Mouse (Mus musculus) limb, embryonic 15.5 days (tissue): ENCODE data around the gene Tsga10. TPM values are rescaled to one million over a fixed set of nuclear protein-coding genes. Genes with fewer than 3 reads are reported as not detected.
"Not testable (repeated sequence)": the region's sequence is repeated elsewhere in the genome, so short reads cannot be mapped to it uniquely, and the experiment has no call there.

Experiments
- ATAC-seq: fragments of 200-750 bp; cut with Nextera tagmentation; 2 replicates; pipeline ENCODE4 v1.8.0; 2017; ENCODE audit warnings: low read depth, moderate TSS enrichment; ENCODE audit not compliant: insufficient number of reproducible peaks, low FRiP score, low TSS enrichment
- H3K27ac ChIP-seq: fragments of 300-500 bp; sonication (generic); 2 replicates; pipeline ENCODE4 v1.5.1; 2015; ENCODE audit warnings: moderate library complexity, mild to moderate bottlenecking, inconsistent platforms
- H3K27me3 ChIP-seq: fragments of 300-500 bp; sonication (generic); 2 replicates; pipeline ENCODE4 v1.6.1; 2015; ENCODE audit warnings: inconsistent platforms
- H3K36me3 ChIP-seq: fragments of 300-500 bp; sonication (generic); 2 replicates; pipeline ENCODE4 v1.6.1; 2015; ENCODE audit warnings: inconsistent platforms
- H3K4me1 ChIP-seq: fragments of 300-500 bp; sonication (generic); 2 replicates; pipeline ENCODE4 v1.6.1; 2015; ENCODE audit warnings: inconsistent platforms
- H3K4me2 ChIP-seq: fragments of 300-500 bp; sonication (generic); 2 replicates; pipeline ENCODE4 v1.6.1; 2015; ENCODE audit warnings: mild to moderate bottlenecking, inconsistent platforms
- H3K4me3 ChIP-seq: fragments of 300-500 bp; sonication (generic); 2 replicates; pipeline ENCODE4 v1.5.1; 2015; ENCODE audit warnings: mild to moderate bottlenecking, inconsistent platforms
- H3K9ac ChIP-seq: fragments of 300-500 bp; sonication (generic); 2 replicates; pipeline ENCODE4 v1.6.1; 2015; ENCODE audit warnings: inconsistent platforms
- H3K9me3 ChIP-seq: fragments of 300-500 bp; sonication (generic); 2 replicates; pipeline ENCODE4 v1.6.1; 2016; ENCODE audit warnings: inconsistent platforms
- WGBS: fragments of 180-500 bp; shearing (Covaris S2); methylation state at CpG from one replicate; pipeline ENCODE4 v1.1.7; 2015; 5-methylcytosine and 5-hydroxymethylcytosine counted together
- polyA plus RNA-seq: library from polyadenylated mRNA; unstranded; fragments of >200 nt; fragmentation: Nextera tagmentation; extraction: Ambion mirVana; gene quantifications from 2 replicates; pipeline ENCODE4 v1.2.1, GENCODE M21; 2015

Gene Tsga10
- polyA plus RNA-seq, 1 experiment from 2014 or later: 5.7 TPM

DNA sequence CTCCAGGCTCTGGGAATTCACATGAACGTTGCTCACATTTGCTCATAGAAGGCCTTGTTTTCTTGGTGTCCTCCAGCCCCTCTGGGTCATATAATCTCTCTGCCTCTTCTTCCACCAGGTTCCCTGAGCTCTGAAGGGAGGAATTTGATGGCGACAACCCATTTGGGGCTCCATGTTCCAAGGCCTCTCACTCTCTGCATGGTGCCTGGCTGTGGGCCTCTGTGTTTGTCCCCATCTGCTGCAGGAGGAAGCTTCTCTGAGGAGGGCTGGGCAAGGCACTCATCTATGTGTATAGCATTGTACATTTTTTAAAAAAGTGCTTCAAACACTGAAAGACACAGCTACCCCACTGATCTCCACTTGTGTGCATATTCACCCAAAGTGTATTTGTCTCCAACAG lies 34.5 kb downstream of the Tsga10 start:
- WGBS: 47% methylated on average over 2 of the region's 2 CpGs
- Histone ChIP-seq H3K9ac (no peak overlapping the region), H3K9me3 (no peaks in the 10 kb centered on the region), H3K4me2 (no peak overlapping the region), H3K27ac (no peak overlapping the region), H3K27me3 (no peaks in the 10 kb centered on the region), H3K4me1 (no peaks in the 10 kb centered on the region), H3K4me3 (no peak overlapping the region), H3K36me3 (peaks cover 5% of the 10 kb centered on the region; the same call in 1 of the 2 replicates)
- ATAC-seq: no peak

- not testable (repeated sequence) for H3K27ac ChIP-seq
- 95% methylated on average over 1 of the region's 1 CpGs for WGBS
Measured at GRCm38 (mm10) chr1:37802291-37802690, 63.9 kb downstream of the Tsga10 start.

DNA sequence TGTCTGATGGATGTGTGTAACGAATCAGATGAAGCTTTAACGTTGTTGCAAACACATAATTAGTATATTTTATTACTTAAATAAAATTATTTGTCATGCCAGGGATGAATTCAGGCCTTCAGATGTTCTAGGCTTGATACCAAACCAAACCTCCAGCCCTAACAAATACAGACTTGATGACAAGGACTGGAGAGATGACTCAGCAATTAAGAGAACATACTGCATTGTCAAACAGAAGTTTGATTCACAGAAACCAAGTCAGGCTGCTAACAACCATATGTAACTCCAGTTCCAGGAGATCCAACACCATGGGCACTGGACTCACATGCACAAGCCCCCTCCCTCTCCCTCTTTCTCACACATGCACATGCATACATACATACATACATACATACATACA lies 65.9 kb downstream of the Tsga10 start:
- WGBS: 86% methylated on average over 2 of the region's 2 CpGs
- Histone ChIP-seq H3K9ac (no peak overlapping the region), H3K27ac (no peak overlapping the region), H3K36me3 (no peaks in the 10 kb centered on the region), H3K4me3 (no peak overlapping the region), H3K4me2 (no peak overlapping the region), H3K9me3 (no peaks in the 10 kb centered on the region), H3K4me1 (no peaks in the 10 kb centered on the region), H3K27me3 (no peaks in the 10 kb centered on the region)
- ATAC-seq: no peak

More at GRCm38 (mm10) chr1:37802291-37802690, 63.9 kb downstream of the Tsga10 start:
- not testable (repeated sequence) for ATAC-seq, H3K4me3 ChIP-seq, H3K4me2 ChIP-seq, H3K36me3 ChIP-seq, H3K4me1 ChIP-seq, H3K27me3 ChIP-seq, H3K9ac ChIP-seq, H3K9me3 ChIP-seq

DNA sequence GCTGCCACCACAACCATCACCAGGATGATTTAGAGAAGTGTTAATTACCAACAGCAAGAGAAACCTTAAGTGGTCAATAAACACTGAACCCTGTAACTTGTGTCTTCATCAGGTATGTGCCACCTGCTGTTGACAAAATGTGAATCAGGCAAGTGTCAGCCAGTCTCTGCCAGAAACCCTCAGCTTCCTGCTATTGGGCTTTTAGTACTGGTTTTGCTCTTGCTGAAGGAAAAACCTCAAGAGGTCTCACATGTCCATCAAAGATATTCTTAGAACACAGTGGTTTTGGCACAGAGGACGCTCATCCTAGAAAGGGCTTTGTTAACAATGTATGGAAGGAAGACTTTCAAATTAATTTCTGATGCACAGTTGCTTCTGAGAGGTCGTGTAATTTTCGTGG lies 66.7 kb downstream of the Tsga10 start:
- 57% methylated on average over 3 of the region's 3 CpGs for WGBS
- no peaks in the 10 kb centered on the region for H3K4me1 ChIP-seq

GRCm38 (mm10) chr1:37759407-37759806 lies 106.8 kb downstream of the Tsga10 start:
- no peak for ATAC-seq
- no peaks in the 10 kb centered on the region for H3K27me3 ChIP-seq
- H3K36me3 ChIP-seq: no peaks in the 10 kb centered on the region
- H3K27ac ChIP-seq: no peak overlapping the region
- no peaks in the 10 kb centered on the region for H3K4me1 ChIP-seq
- H3K9ac ChIP-seq: no peak overlapping the region
- no peaks in the 10 kb centered on the region for H3K9me3 ChIP-seq
- no peak overlapping the region for H3K4me3 ChIP-seq
- no peak overlapping the region for H3K4me2 ChIP-seq

More for the DNA sequence above, 66.7 kb downstream of the Tsga10 start:
- Histone ChIP-seq H3K27ac (no peak overlapping the region), H3K4me2 (no peak overlapping the region), H3K36me3 (no peaks in the 10 kb centered on the region), H3K9ac (no peak overlapping the region), H3K27me3 (no peaks in the 10 kb centered on the region), H3K4me3 (no peak overlapping the region), H3K9me3 (no peaks in the 10 kb centered on the region)
- ATAC-seq: no peak

DNA sequence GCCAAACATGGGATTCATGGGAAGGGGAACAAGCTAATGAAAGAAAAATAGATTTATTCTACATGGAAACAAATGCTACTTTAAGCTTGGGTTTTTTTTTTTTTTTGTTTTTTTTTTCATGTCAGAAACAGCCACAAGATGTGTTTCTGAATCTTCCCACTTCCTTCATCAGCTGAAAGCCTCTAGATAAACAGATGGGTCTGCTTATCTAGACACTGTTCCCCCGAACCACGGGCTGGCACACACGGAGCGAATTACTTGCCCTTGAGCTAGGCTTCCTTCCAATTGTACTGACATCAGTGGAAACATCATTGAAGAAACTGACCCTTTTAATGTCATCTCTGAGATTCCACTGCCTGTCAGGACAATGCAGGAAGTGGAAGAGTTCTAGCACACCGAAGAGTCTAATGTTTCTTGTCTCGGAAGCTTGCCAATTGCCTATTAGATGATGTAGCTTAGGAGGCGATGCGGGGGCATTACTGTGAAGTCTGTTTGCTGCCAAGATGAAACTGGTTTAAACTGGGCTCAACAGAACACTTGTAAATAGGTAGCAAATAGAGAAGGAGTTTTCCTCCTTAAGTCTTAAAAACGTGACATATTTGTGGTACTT lies 121.5 kb downstream of the Tsga10 start:
- no peak overlapping the region for H3K4me2 ChIP-seq
- H3K27me3 ChIP-seq: no peaks in the 10 kb centered on the region
- no peaks in the 10 kb centered on the region for H3K36me3 ChIP-seq
- H3K9me3 ChIP-seq: no peaks in the 10 kb centered on the region
- ATAC-seq: no peak
- WGBS: 72% methylated on average over 9 of the region's 9 CpGs
- no peak overlapping the region for H3K27ac ChIP-seq
- H3K4me1 ChIP-seq: no peaks in the 10 kb centered on the region
- no peak overlapping the region for H3K9ac ChIP-seq
- no peak overlapping the region for H3K4me3 ChIP-seq

DNA sequence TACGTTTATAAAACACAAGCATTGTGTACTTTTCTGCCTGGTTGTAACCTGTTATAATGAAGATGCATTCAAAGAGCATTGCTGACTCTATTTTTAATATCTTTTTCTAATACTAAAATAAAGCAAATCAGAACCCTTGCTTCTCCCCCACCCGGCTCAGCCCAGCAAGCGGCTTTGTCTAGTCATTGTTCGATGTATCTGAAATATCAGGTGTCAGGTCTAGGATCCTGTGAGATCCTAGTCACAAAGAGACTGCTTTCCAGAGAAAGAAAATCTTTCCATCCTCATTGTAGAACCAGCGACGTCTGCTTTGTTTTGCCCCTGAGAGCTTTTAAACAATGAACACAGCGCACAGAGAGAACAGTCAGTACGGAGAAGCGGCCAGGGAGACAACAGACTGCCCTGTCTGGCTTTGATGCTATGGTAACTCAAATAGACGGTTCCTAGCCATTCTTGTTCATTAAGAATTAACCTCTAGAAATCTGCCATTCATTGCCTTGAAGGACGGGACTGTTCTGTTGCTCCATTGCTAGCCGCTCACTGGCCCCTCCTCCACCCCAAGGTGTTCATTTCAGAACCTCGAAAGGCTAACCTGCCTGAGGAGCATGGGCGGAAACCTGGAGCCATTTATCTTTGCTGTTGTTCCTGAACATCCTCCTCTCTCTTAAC lies 123.5 kb downstream of the Tsga10 start:
- Histone ChIP-seq H3K27ac (no peak overlapping the region), H3K4me3 (no peak overlapping the region), H3K9me3 (no peaks in the 10 kb centered on the region), H3K36me3 (no peaks in the 10 kb centered on the region), H3K27me3 (no peaks in the 10 kb centered on the region), H3K4me2 (no peak overlapping the region), H3K4me1 (no peaks in the 10 kb centered on the region), H3K9ac (no peak overlapping the region)
- WGBS: 68% methylated on average over 14 of the region's 14 CpGs
- ATAC-seq: no peak

DNA sequence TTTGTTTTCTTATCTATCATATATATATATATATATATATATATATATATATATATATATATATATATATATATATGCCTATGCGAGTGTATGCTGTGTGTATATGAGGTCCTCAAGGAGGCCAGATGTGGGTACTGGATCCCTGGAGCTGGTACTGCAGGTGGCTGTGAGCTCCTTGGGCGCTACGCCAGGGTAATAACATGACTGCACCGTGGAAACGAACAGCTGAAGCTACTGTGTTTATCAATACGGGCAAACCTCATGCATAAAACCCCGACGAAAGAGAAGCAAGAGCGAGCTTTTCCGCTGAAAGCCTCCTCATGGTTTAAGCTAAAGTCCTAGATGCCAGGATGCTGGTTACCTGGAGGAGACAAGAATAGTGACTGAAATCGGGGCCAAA lies 124.1 kb downstream of the Tsga10 start:
- Histone ChIP-seq H3K4me2 (no peak overlapping the region), H3K9ac (no peak overlapping the region), H3K4me3 (no peak overlapping the region), H3K4me1 (no peaks in the 10 kb centered on the region), H3K36me3 (no peaks in the 10 kb centered on the region), H3K27me3 (no peaks in the 10 kb centered on the region), H3K27ac (no peak overlapping the region), H3K9me3 (no peaks in the 10 kb centered on the region)
- WGBS: 73% methylated on average over 11 of the region's 11 CpGs
- no peak for ATAC-seq

GRCm38 (mm10) chr1:37740161-37740802 lies 125.9 kb downstream of the Tsga10 start:
- no peaks in the 10 kb centered on the region for H3K4me1 ChIP-seq
- no peak for ATAC-seq
- H3K9ac ChIP-seq: no peak overlapping the region
- H3K4me3 ChIP-seq: no peak overlapping the region
- 73% methylated on average over 8 of the region's 8 CpGs for WGBS
- H3K9me3 ChIP-seq: no peaks in the 10 kb centered on the region
- H3K27me3 ChIP-seq: no peaks in the 10 kb centered on the region
- H3K36me3 ChIP-seq: no peaks in the 10 kb centered on the region
- no peak overlapping the region for H3K4me2 ChIP-seq
- H3K27ac ChIP-seq: no peak overlapping the region

DNA sequence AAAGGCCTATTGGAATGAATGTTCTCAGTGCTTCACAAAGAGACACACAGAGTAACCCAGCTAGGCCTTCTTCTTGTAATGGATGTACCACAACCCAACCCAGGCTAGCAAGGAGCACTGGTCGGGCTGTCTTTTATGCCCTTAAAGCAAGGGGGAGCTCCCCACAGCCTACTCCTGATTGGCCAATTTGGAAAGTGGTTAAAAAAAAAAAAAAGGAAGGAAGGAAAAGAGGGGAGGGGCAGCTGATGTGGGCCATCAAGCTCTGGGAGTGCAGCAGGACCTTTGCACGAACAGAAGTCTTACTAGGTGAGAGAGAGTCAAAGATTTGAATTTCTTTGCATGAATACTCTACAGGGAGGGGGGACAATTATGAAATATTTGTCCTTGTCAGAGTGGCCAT lies 127.3 kb downstream of the Tsga10 start:
- no peak for ATAC-seq
- 59% methylated on average over 2 of the region's 2 CpGs for WGBS
- Histone ChIP-seq H3K9me3 (no peaks in the 10 kb centered on the region), H3K27me3 (no peaks in the 10 kb centered on the region), H3K4me3 (no peak overlapping the region), H3K4me2 (no peak overlapping the region), H3K4me1 (no peaks in the 10 kb centered on the region), H3K9ac (no peak overlapping the region), H3K27ac (no peak overlapping the region), H3K36me3 (no peaks in the 10 kb centered on the region)

DNA sequence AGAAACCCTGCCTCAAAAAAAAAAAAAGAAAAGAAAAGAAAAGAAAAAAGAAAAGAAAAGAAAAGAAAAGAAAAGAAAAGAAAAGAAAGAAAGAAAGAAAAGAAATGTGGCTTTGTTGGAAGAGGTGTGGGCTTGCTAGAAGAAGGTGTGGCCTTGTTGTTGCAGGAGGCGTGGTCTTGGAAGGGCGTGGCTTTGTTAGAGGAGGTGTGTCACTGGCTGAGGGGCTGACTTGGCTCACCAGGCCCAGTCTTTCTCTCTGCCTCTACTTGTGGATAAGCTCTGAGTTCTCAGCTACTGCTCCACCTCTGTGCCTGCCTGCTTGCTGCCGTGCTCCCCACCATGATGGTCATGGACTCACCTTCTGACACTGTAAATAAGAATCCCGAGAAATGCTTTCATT lies 129.2 kb downstream of the Tsga10 start:
- no peak for ATAC-seq
- no peaks in the 10 kb centered on the region for H3K27me3 ChIP-seq
- 73% methylated on average over 4 of the region's 4 CpGs for WGBS

DNA sequence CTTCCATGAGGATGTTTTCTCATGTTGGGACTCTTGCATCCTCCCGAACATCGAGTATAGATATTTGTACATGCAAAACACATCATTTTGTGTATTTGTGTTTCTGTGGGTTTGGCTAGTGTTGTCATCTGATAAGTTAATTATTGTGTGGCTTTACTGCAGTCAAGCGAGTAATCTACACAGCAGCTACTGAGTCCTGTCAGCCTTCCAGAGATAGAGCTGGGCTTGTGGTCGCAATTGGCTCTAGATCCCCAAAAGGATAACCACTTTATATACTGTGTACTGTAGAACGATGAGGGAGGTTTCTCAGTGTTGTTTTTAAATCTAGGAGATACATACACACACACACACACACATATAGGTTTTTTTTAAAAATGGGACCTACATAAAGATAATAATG lies 130.3 kb downstream of the Tsga10 start:
- ATAC-seq: no peak
- H3K4me2 ChIP-seq: no peak overlapping the region
- H3K27ac ChIP-seq: no peak overlapping the region
- H3K4me1 ChIP-seq: no peaks in the 10 kb centered on the region
- no peak overlapping the region for H3K9ac ChIP-seq
- no peaks in the 10 kb centered on the region for H3K9me3 ChIP-seq
- 92% methylated on average over 5 of the region's 5 CpGs for WGBS
- no peaks in the 10 kb centered on the region for H3K27me3 ChIP-seq
- H3K36me3 ChIP-seq: no peaks in the 10 kb centered on the region
- H3K4me3 ChIP-seq: no peak overlapping the region

More for the DNA sequence above, 129.2 kb downstream of the Tsga10 start:
- Histone ChIP-seq H3K36me3 (no peaks in the 10 kb centered on the region), H3K9me3 (no peaks in the 10 kb centered on the region), H3K4me1 (no peaks in the 10 kb centered on the region), H3K9ac (no peak overlapping the region), H3K27ac (no peak overlapping the region), H3K4me3 (no peak overlapping the region), H3K4me2 (no peak overlapping the region)
